Mouse (Mus musculus) heart, embryonic 13.5 days (tissue): Measurements from ENCODE around the gene Nckap1. TPM values are rescaled to one million over a fixed set of nuclear protein-coding genes. Genes with fewer than 3 reads are reported as not detected.

ENCODE experiments used
- ATAC-seq: fragments of 200-750 bp; cut with Nextera tagmentation; 2 replicates; pipeline ENCODE4 v1.8.0; 2017; ENCODE audit warnings: moderate TSS enrichment; ENCODE audit not compliant: insufficient number of reproducible peaks, low FRiP score, low TSS enrichment; ENCODE audit errors: extremely low read depth
- H3K27ac ChIP-seq: fragments of 300-500 bp; sonication (generic); replicated peaks from 2 replicates; pipeline ENCODE4 v1.5.1; 2015; ENCODE audit warnings: moderate library complexity, mild to moderate bottlenecking, inconsistent platforms
- H3K27me3 ChIP-seq: fragments of 300-500 bp; sonication (generic); replicated peaks from 2 replicates; pipeline ENCODE4 v1.6.1; 2015; ENCODE audit warnings: mild to moderate bottlenecking, inconsistent platforms
- H3K36me3 ChIP-seq: fragments of 300-500 bp; sonication (generic); 2 replicates; pipeline ENCODE4 v1.6.1; 2015; ENCODE audit warnings: mild to moderate bottlenecking, inconsistent platforms
- H3K4me1 ChIP-seq: fragments of 300-500 bp; sonication (generic); 2 replicates; pipeline ENCODE4 v1.6.1; 2015; ENCODE audit warnings: inconsistent platforms
- H3K4me2 ChIP-seq: fragments of 300-500 bp; sonication (generic); 2 replicates; pipeline ENCODE4 v1.6.1; 2015; ENCODE audit warnings: inconsistent platforms, mild to moderate bottlenecking, moderate library complexity
- H3K4me3 ChIP-seq: fragments of 300-500 bp; sonication (generic); 2 replicates; pipeline ENCODE4 v1.5.1; 2015; ENCODE audit warnings: moderate library complexity, mild to moderate bottlenecking, inconsistent platforms
- H3K9ac ChIP-seq: fragments of 300-500 bp; sonication (generic); 2 replicates; pipeline ENCODE4 v1.6.1; 2015; ENCODE audit warnings: inconsistent platforms, mild to moderate bottlenecking, moderate library complexity
- H3K9me3 ChIP-seq: fragments of 300-500 bp; sonication (generic); 2 replicates; pipeline ENCODE4 v1.6.1; 2016; ENCODE audit warnings: inconsistent platforms
- WGBS: fragments of 180-500 bp; shearing (Covaris S2); methylation state at CpG from one replicate; pipeline ENCODE4 v1.1.7; 2015; ENCODE audit warnings: mixed read lengths; 5-methylcytosine and 5-hydroxymethylcytosine counted together
- microRNA counts: library from miRNA; unstranded; fragments of <30 nt; microRNA quantifications from one replicate; lab custom pipeline; 2016
- microRNA-seq: library from miRNA; unstranded; fragments of <30 nt; microRNA quantifications from one replicate; pipeline ENCODE4, GENCODE M21; 2016
- polyA plus RNA-seq: library from polyadenylated mRNA; unstranded; fragments of >200 nt; fragmentation: Nextera tagmentation; extraction: Ambion mirVana; gene quantifications from 2 replicates; pipeline ENCODE4 v1.2.1, GENCODE M21; 2015

Nckap1 gene
- polyA plus RNA-seq, 1 experiment from 2014 or later: 48.8 TPM

DNA sequence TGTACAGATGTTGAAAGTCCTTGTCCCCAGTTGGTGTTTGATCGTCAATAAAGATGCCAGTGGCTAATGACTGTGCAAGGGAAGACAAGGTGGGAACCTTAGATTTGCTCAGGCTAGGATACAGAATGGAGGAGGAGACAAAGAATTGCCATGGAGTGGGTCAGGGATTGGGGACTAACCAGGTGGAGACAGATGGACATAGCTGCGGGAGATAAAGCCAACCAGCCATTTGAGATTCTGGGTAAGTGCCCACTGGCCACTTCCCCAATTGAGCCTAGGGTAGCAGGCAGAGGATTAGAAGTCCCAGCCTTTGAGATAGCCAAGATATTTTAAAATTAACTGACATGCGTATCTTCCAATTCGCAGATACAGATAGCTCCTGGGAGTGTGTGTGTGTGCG lies 96.2 kb downstream of the Nckap1 start:
- no peak for ATAC-seq
- Histone ChIP-seq H3K9ac (no peak overlapping the region), H3K27me3 (no peaks in the 10 kb centered on the region), H3K4me1 (peaks cover 10% of the 10 kb centered on the region), H3K4me2 (no peak overlapping the region), H3K27ac (no peak overlapping the region), H3K4me3 (no peak overlapping the region), H3K9me3 (no peaks in the 10 kb centered on the region), H3K36me3 (no peaks in the 10 kb centered on the region)
- 85% methylated on average over 5 of the region's 5 CpGs for WGBS

- H3K27me3 ChIP-seq: no peaks in the 10 kb centered on the region
- no peak for ATAC-seq
- no peak overlapping the region for H3K4me3 ChIP-seq
- H3K4me1 ChIP-seq: no peaks in the 10 kb centered on the region; the same call in 1 of the 2 replicates
- H3K27ac ChIP-seq: no peak overlapping the region
- H3K4me2 ChIP-seq: no peak overlapping the region
- 71% methylated on average over 1 of the region's 1 CpGs for WGBS
- H3K9ac ChIP-seq: no peak overlapping the region
- H3K36me3 ChIP-seq: no peaks in the 10 kb centered on the region
- H3K9me3 ChIP-seq: no peaks in the 10 kb centered on the region
Measured at GRCm38 (mm10) chr2:80475831-80476230, 105.3 kb downstream of the Nckap1 start.

- H3K9ac ChIP-seq: no peak overlapping the region
- H3K4me1 ChIP-seq: peaks cover 4% of the 10 kb centered on the region
- H3K27ac ChIP-seq: no peak overlapping the region
- no peaks in the 10 kb centered on the region for H3K9me3 ChIP-seq
- ATAC-seq: no peak
- no peak overlapping the region for H3K4me2 ChIP-seq
- H3K27me3 ChIP-seq: no peaks in the 10 kb centered on the region
- no peaks in the 10 kb centered on the region for H3K36me3 ChIP-seq
- 36% methylated on average over 5 of the region's 5 CpGs for WGBS
- no peak overlapping the region for H3K4me3 ChIP-seq
Measured at GRCm38 (mm10) chr2:80474247-80474796, 106.9 kb downstream of the Nckap1 start.

DNA sequence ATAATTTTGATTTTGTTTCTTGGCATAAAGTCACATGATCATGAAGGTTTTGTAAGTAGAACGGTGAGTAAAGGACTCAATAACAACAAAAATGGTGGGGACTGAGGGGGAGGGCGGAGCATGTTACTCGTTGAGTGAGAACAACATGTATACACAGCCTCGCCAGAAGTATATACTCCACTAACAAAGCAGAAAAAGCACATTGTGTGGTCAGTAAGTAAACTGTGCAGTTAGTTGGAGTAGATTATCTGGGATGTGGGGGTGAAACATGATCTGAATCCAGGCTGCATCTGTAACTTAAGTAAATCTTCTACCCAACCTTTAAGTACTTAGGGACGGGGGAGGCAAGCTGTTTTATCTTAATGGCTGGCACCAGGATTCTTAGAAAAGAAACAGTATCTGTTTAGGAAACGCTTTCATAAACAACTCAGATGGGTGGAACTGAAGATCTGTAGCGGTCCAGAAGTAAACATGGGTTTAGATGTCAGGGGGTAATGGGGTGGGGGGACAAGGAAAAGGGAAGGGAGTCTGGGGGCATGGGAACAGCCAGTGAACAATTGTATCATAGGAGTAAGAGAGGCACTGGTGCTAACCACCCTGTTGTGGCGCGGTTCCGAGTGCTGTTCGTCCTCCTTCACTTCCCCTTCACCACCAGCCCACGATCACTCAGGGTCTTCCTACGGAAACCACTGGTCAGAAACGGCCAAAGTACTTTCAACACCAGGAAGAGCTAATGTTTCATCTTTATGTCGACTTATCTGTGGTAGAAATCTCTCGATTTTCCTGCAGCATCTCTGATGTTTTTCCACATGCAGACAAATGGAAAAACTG lies 115.0 kb downstream of the Nckap1 start:
- no peaks in the 10 kb centered on the region for H3K9me3 ChIP-seq
- ATAC-seq: no peak
- WGBS: 64% methylated on average over 16 of the region's 16 CpGs
- no peak overlapping the region for H3K4me3 ChIP-seq
- H3K4me2 ChIP-seq: no peak overlapping the region
- peaks cover 4% of the 10 kb centered on the region for H3K4me1 ChIP-seq
- no peaks in the 10 kb centered on the region for H3K27me3 ChIP-seq
- no peak overlapping the region for H3K9ac ChIP-seq
- no peaks in the 10 kb centered on the region for H3K36me3 ChIP-seq
- no peak overlapping the region for H3K27ac ChIP-seq

- no peak for ATAC-seq
- WGBS: 71% methylated on average over 8 of the region's 8 CpGs
- no peaks in the 10 kb centered on the region for H3K4me1 ChIP-seq
Measured at GRCm38 (mm10) chr2:80461827-80462226, 119.4 kb downstream of the Nckap1 start.

More at GRCm38 (mm10) chr2:80461827-80462226, 119.4 kb downstream of the Nckap1 start:
- Histone ChIP-seq H3K4me2 (no peak overlapping the region), H3K9ac (no peak overlapping the region), H3K36me3 (no peaks in the 10 kb centered on the region), H3K27ac (no peak overlapping the region), H3K9me3 (no peaks in the 10 kb centered on the region), H3K27me3 (no peaks in the 10 kb centered on the region), H3K4me3 (no peak overlapping the region)

MicroRNA genes within 50 kb of the gene (microRNA counts, 519-probe panel; counts per million panel counts)
- microRNA mmu-miR-684 (lab: Ali Mortazavi, UCI): 209 counts per million, percentile 61 among the panel's probes with 10 or more counts

Small RNA genes lying within 50 kb of the gene (microRNA-seq; reads per million reads assigned to microRNA genes)
- gene Mir684-1: not detected

Other genes starting within 250 kb of the Nckap1 start
- gene Frzb, start 133.8 kb downstream of the Nckap1 start, polyA plus RNA-seq: 6.4 and 7.5 TPM in 2 replicates
- 8.9 and 9.2 TPM in 2 replicates for gene Dusp19, start 35.7 kb upstream of the Nckap1 start, polyA plus RNA-seq
- 23.5 and 24.8 TPM in 2 replicates for gene Nup35, start 35.9 kb upstream of the Nckap1 start, polyA plus RNA-seq